Mouse (Mus musculus): ENCODE measurements around the gene Irf9.

GRCm38 (mm10) chr14:55635523-55636007 is 32.2 kb downstream of the Irf9 start, which contains the start of gene Ipo4:
- no peak for TF ChIP-seq CTCF (IDR thresholded peaks at IDR 0.05; ENCODE audit: low read depth)
- TF ChIP-seq EP300 (optimal IDR thresholded peaks at IDR 0.05): no peak

Data from stomach, postnatal 0 days (tissue).